Mouse (Mus musculus): ENCODE data around the gene Lcn10.
"Not testable (repeated sequence)": the region's sequence is repeated elsewhere in the genome, so short reads cannot be mapped to it uniquely, and the experiment has no call there.

DNA sequence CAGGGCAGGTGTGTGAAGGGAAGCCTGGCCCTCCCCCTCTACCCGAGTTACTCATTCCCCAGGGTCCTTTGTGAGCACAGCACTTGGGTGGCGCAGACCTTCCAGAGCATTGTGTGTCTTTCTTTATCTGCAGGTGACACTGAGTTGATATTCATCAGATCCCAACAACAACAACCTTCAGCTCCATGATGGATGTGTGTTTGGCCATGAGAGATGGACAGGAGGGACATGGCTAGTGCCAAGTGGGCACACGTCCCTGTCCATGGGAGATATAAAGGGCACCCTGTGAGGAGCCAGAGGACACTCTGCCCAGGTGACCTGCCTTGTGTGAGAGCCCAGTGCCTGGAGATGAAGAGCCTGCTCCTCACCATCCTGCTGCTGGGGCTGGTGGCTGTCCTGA, 17.2 kb downstream of the Lcn10 start, which contains the start of gene Obp2a:
- TF ChIP-seq ZNF384 (IDR thresholded peaks at IDR 0.05; ENCODE audit: low read depth, low read length); ZC3H11A (IDR thresholded peaks at IDR 0.05; ENCODE audit: borderline replicate concordance, low read depth, low read length); MAFK (IDR thresholded peaks at IDR 0.05; ENCODE audit: insufficient read depth, low read depth, low read length): not testable (repeated sequence)

All from ES-E14 (cell line).